Mouse (Mus musculus) c-Kit-positive CD71-positive TER-119-positive erythroid progenitor cells, embryonic 14.5 days (primary cell): Measurements from ENCODE around the gene Svbp.

Experiments used
- DNase-seq: peaks from one replicate; pipeline ENCODE4 v3.0.0-alpha.2; 2013; ENCODE audit warnings: low spot score

Gene Svbp

DNA sequence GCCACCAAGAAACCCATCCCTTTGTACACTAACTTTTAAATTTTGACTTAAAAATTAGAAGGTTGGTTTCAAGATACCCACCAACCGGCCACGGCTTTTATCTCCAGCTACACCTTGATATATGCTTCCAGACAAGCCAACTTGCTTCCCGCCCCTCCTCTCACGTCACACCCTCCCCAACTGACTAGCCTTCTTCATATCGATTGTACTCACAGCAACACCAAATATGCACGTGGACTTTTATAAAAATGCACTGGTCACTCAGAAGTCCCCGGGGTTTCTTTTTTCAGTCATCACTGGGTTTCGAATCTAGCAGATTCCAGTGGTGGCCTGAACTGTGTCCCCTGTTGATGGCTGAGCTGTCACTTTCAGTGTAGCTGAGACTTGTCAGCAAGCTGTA is 4.5 kb upstream of the Svbp start:
- peak; percentile 88 for DNase-seq

DNA sequence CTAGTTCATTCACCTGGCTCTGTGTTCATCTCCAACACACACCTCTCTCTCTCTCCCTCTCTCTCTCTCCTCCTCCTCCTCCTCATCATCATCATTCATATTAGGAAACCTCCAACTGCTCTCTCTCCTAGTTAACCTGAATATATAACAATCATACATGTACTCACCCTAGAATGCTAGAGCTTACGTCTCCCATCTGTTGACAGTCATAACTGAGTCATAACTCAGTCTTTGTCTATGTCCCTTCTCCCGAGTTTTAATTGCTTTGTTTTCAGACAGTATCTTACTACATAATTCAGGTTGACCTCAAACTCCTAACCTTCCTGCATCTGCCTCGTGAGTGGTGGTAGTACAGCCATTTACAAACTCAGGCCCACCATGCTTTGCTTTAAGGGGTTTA is 3.8 kb upstream of the Svbp start:
- no peak for DNase-seq

DNA sequence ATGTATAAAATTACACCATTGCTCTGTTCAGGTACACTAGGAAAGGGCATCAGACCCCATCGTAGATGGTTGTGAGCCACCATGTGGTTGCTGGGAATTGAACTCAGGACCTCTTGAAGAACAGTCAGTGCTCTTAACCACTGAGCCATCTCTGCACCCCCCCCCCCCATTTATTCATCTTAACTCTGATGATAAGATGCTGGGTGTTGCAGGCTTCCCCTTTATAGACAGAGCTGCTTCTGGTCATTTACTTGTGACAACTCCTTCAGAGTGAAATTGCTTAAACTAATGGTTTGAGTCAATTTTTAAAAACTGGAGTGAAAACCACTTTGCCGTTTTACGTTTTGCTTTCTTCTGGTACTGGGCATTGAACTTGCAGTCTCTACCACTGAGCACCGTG is 2.3 kb upstream of the Svbp start:
- no peak for DNase-seq

DNA sequence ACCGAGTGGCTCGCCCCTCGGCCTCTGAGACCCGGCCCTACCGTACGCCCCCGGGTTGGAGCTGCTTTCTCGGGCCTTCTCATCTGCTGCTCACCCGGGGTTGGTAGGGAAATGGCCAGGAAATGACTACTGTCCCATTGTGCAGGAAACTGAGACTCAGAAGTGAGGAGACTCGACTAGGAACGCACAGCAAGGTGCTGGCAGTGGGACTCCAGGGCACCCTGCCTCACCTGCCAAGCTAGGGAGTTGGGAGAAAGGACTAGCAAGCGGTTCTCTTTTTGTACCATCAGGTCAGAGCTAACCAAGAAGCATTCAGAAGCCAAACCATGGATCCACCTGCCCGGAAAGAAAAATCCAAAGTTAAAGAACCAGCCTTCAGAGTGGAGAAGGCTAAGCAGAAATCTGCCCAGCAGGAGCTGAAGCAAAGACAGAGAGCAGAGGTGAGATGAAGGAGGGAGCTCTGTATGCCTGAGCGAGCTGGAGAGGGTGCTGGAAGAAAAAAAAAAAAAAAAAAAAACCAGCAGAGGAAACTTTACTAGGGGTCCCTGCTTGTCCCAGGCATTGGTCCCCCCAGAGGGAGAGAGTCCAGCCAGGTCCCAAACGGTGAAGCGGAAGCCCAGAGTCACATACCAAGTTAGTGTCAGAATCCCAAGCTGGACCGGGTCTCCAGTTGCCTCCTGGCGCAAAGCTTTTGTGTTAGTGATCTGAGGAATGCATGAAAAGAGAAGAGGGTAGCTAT is 645 bp downstream of the Svbp start:
- no peak for DNase-seq

DNA sequence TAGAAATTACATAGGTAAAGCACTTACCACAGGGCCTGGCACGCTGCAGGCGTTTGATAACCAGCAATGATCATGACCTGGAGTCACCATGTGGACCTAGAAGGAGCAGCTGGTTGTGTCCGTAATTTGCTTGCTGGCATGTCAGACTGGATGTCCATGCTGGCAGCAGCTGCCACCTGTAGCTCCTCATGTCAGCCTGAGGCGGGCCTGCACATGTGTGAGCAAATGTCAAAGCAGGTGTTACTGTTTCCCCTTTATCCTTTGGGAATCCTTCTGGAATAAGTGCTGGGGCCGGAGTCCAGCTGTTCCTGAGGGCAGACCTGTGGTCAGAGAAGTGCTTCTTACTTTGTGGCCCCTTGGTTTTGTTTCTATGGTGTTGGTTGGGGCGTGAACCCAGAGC is 3.0 kb downstream of the Svbp start:
- DNase-seq = no peak

DNA sequence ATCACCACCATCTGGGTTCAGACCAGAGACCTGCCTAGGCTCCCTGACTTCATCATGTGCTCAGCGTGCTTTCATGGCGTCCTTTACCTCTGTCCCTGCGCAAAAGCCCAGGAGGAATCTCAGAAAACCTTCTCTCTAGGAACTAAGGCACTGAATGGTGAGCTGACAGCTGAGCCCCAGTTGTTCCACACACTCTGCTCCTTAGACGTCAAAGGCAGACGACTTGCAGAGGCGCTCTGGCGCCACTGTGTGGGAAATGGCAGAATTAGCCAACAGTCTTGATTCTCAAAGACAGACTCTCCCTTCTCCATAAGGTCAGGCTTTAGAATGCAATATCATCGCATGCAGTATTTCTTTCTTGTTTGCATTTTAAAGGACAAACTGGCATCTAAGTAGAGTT is 9.6 kb downstream of the Svbp start:
- DNase-seq = peak; percentile 69

DNA sequence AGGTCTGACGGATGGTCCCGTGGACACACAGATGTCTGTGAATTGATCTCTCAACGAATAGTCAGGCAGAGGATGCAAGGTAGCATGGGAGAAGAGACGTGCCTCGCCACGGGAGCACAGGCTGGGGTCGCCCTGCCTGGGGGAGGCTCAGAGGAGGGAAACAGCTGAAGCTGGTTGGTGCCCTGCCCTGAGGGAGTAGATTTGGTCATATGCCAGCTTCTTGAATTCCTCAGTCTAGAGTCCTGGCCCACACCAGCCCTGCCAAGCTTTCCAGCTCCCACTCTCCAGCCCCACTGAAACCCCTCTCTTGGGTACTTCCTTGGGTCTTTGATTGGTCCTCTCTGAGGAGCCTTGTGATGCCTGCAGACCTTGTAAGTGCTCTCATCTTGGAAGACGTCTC is 21.6 kb downstream of the Svbp start:
- no peak for DNase-seq

DNA sequence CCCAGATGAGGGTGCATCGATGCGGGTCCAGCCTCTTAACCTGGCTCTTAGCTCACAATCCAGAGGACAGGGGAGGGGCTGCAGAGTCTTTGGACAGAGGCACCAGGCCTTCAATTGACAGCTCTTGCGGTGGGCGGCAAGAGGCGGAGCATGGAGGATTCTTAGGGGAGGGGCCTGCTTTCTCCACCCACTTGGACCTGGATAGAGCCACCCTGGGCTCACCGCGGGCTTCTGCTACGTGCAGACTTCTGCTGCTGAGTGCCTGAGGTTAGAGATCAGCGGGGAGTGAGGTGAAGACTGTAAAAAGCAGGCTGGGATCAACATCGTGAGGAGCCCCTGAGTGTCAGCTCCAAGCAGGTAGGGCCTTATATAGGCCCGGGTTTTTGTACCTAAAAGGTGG is 23.1 kb downstream of the Svbp start, which contains the start of gene Tmem269:
Gene Tmem269 (minus strand): TSS at position 49 of the 400 bp plus-strand sequence.
- DNase-seq = no peak

DNA sequence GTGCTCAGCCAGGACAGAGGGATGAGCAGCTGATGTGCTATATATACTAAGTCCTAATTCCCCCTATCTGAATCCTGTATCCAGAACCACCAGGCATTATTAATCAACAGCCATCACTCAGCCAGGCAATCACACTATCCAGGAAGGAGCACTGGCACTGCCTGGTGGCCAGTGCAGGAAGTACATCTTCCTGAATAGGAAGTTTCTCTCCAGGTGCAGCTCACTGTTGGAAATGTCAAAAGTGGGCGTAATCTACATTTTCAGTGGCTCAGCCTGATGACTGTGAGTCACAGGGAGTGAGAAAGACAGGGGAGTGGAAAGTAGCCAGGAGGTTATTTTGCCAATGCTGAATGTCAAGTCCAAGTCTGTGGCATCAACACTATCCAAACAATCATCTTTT is 28.6 kb downstream of the Svbp start:
- peak; percentile 72 for DNase-seq

DNA sequence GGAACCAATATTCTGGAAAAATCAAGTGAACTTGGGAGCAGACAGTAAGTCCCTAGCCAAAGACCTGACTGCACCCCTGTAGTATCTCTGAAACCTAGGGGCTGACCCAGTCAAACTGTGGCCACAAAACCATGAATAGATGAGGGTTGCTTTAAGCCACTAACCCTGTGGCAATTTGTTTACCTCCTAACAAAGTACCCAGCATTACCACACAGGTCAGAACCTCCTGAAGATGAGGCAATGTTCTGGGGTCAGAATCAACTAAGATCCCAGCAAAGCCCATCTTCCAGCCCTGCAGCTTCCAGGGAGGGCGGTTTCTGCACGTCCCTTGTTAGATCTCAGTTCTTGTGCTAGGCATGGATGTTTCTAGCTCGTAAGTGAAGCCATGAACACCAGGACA is 29.4 kb downstream of the Svbp start:
- DNase-seq = no peak

DNA sequence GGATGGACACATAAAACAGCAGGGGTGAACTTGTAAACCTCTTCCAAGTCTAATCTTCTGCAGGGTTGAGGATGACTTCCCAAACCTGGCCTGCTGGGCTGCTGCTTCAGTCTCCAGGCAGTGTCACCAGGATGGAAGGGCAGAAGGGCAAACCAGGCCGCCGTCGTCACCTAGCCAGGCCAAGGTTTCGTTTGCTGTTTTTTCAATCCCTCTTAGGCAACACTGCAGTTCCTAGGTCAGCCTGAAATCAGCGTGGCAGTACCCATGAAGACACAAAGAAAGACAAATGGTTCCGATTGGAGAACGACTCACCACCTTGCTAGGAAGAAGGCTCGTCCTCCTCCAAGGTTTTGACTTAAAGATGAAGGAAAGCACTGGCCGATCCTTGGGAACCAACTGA is 30.6 kb downstream of the Svbp start:
- no peak for DNase-seq

DNA sequence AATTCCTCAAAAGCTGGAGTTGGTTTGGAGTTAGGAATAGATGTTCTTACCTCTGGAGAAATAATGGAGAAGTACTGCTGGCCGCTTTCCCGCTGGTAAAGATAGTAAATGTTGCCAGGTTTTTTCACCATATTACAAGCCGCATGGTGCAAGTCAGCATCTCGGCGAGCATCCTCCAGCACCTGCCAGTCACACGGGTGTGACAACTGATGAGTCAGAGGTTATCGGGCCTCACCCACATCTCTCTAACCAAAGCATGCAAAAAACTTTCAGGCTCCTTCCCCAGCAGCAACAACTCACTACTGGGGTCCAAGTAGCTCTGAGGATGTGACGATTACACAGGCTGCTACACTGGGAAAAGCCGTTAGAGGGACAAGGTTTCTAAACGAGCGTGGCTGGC is 31.6 kb downstream of the Svbp start:
- DNase-seq = peak; percentile 42

DNA sequence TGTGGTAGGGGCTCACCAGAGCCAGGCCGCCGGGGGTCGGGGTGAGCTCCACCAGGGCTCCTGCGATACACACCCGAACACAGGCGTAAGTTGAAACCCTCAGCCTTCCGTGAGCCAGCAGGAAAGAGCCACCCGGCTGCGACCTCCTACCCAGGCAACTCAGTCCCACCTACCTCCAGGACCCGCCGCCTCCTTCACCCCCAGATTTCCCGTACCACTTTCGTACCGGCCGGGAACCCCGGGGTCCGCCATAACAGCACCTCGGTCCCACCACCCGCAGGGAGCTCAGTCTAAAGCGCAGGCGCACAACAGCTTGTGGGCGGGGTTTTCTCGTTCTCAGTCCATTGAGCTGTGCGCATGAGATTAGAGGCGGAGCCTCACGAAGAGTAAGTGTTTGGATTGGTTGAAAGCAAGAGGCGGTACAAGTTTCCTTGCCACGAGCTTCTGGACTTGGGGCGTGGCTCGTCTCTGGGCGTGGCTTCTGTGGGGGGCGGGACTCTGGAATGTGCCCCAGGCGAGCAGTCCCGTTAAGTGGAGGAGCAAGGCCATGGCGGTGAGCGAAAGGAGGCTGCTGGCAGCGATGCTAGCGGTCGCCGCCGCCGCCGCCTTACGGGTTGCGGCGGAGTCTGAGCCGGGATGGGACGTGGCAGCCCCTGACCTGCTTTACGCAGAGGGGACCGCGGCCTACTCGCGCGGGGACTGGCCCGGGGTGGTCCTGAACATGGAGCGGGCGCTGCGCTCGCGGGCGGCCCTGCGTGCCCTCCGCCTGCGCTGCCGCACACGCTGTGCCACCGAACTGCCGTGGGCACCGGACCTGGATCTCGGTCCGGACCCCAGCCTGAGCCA is 37.5 kb downstream of the Svbp start, which contains the start of the genes AU022252 and P3h1:
Gene AU022252 (minus strand): TSS at position 303 of the 846 bp plus-strand sequence.
Gene P3h1 (plus strand): TSS at position 506 of the 846 bp plus-strand sequence.
- peak; percentile 100 for DNase-seq

DNA sequence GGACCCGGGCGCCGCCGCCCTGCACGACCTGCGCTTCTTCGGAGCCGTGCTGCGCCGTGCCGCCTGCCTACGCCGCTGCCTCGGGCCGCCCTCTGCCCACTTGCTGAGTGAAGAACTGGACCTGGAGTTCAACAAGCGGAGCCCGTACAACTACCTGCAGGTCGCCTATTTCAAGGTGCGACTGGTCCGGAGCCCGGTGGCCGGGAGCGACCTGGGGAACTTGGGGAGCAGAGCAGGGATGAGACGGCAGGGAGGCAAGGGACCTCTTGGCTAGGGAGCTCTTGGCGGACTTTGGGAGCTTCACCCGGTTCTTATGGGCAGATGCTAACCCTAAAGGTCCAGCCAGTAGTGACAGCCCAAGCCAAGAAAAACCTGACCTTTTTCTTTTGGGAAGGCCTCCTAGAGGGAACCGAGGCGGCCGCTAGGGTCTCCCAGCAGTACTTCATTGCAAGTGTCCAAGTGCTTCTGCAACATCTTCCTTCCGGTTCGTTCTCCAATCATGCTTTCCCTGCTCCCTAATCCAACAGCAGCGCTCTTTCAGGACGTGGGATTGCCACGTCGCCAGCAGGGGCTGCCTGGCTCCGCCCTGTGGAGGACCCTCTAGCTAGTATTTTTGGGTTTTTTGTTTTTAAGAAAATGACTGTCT is 38.3 kb downstream of the Svbp start:
- peak; percentile 21 for DNase-seq

DNA sequence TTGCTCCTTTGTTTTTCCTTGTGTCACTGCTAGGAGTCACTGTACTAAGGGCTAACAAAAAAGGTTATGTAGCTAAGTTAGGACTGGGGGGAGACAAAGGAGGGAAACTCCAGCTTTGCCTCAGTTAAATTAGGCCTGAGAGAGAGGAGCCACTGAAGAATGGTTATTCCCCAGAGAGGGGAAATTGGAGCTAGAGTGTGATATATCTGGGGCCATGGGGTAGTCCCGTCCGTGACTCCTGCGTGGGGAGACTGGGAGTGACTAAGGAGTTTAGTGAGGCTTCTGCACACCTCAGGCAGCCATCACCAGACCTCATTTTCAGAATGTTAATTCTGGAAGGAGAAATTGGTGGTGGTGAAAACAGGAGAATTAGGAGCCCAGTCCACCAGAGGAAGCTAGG is 39.2 kb downstream of the Svbp start:
- DNase-seq = no peak

DNA sequence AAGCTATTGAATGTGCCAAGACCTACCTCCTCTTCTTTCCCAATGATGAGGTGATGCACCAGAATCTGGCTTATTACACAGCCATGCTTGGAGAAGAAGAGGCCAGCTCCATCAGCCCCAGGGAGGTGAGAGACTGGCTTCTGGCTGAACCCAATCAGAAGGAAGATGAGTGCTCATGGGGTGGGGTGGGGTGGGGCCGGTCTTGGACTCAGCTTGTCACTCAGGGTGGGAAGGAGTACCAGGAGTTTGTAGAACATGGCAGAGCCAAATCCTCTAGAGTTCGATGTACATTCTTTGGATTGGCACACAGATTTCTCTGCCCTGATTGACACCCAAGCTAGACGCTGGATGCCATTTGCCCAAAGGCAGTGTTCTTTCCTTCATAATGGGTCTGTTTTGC is 43.6 kb downstream of the Svbp start:
- peak; percentile 10 for DNase-seq

DNA sequence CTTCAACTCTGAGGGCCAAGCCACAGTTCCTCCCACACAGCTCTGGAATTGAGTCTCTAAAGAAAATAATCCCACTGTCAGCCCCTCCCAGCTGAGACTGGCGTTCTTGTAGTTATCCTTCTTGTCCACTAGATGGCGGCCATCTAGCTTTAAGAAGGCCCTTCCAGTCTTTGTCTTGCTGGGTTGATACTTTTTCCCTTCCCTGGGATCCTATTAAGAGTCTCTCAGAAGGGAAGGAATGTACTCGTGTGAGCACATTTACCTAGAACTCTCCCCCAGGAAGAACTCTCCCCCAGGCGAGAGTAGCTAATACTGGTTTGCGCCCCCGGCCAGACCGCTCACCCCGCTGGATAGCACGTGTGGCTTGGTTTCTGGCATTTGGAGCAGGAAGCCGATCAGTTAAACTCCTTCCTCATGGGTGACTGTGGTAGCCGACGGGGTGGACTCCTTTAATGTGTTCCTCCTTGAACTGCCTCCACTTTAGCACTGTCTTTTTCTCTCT is 44.1 kb downstream of the Svbp start:
- peak; percentile 73 for DNase-seq

DNA sequence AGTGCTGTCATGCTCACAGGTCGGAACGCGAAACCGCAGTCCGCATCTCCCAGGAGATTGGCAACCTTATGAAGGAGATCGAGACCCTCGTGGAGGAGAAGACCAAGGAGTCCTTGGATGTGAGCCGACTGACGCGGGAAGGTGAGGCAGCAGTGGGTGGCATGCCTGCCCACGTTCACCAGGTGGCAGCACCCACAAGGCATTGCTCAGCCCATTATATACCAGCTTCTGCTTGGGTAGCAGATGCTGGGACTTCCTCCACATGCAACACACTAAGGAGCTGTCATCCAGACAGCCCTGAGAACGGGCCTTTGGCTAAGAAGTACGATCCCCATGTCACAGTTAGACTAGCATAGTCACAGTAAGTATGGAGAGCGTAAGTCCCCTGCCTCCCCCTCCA is 46.6 kb downstream of the Svbp start:
- DNase-seq = no peak

DNA sequence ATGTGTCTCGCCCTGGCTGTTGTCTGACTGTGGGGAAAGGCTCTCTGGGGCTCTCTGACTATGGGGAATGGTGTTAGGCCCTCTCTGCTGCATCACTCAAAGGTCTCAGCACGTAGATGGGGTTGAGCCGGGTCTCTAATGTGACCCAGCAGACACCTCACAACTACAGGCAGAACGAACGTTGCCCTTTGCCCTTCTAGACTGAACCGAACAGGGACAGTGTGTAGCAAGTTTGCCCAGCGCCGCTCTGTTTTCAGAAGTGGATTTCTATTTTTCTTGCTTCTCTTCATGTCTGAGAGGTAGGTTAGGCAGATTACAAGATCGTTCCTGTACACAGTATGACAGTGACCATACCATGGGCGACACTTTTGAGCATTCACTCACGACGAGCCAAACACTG is 47.5 kb downstream of the Svbp start:
- DNase-seq = no peak

DNA sequence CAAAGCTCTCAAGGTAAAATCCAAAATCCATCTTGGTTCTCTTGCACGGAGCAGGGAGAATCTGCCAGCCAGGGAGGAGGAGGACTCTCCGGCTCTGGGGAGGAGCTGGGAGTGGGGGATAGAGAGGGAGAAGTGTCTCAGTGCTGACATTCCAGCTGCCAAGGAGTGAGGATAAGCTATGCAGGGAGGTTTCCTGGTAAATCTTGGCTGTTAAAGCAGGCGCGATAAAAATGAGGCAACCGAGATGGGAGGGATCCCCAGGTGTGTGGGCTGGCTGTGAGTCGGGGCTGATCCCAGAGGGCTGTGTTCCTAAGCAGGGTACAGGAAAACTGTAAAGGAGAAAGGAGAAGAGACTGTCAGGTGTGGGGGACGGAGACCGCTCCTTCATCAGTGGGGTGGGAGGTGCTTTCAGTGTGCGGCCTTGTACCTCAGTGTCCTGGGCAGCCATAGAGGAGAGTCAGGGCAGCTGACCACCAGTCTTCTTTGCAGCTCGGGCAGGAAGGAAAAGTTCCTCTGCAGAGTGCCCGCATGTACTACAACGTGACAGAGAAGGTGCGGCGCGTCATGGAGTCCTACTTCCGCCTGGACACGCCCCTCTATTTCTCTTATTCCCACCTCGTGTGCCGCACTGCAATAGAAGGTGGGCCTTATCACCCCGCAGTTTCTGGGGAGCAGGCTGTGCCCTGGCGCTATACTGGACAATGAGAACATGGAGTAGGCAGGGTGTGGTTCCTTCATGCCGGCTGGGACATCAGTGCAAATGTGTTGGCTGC is 49.5 kb downstream of the Svbp start:
- DNase-seq = no peak

DNA sequence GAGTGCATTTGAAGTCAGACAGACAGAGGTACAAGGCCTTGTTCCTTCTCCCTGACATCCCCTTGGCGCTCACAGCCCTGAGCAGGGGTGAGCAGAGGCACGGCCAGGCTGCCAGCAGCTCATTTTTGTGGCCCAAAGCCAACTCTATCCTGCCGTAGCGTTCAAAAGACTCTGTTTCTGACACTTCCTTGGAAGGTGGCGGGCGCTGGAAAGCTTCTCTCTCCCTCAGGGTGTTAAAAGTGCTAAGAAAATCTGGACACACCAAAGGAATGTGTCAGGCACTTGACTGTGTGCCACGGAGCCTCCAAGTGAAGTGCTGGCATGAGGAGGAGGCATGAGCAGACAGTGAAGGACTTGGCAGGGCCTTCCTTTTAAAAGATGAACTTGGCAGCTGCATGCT is 50.5 kb downstream of the Svbp start:
- DNase-seq = no peak

DNA sequence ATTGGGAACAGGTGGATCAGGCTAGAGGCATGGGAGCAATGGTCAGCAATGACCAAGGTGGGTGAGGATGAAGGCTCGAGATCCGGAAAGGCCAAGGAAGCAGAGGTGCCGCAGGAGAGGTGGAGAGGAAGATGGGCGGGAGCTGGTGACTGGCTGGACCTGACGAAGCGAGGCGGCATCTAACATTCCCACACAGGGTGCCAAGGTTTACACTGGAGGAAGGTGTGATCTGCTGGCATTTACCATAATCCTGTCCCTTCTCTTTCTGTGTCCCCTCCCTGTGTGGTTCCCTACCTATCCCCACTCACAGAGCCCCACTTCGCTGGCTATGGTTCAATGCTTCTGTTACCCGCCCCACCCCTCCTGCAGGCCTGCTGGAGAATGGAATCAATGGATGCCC is 50.9 kb downstream of the Svbp start:
- DNase-seq = no peak
